Mouse (Mus musculus): ENCODE results near the gene Aldh1b1.

DNA sequence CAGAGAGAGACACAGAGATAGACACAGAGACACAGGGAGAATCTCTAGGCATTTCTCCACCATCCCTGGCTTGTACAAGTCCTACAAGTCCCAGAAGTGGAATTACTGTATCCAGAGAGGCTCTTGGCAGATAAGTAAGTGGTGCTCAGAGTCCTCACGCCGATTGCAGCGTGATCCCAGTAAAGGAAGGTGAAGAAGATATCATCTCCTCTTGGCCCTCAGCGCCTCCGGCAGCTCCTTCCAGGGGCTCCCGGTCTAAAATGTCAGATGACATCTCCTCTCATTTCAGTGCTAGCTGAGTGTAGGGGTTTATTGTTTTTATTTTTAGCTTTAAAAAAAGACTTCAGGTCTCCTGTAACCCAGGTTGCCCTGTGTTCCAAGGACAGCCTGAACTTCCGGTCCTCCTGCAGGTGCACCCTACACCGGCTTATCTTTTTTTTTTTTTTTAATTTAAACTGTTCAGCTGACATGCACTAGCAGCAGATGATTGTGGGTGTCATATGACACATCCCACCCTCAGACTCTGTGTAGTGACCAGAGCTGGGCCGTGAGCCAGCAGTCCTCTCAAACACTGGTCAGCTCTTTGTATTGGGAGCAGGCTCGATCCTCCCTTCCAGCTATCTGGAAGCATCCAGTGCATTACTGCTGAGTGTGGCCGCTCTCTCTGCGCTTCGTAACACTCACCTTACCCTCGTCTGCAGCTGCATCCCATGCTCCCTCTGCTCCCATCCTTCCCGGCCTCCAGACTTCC is 54.8 kb downstream of the Aldh1b1 start:
- TF ChIP-seq CTCF (IDR thresholded peaks at IDR 0.05; ENCODE audit: control insufficient read depth, insufficient read depth, insufficient read length) (no peak), MAX (IDR thresholded peaks at IDR 0.05) (no peak), MYOD1 (IDR thresholded peaks at IDR 0.05; ENCODE audit: control insufficient read depth, insufficient read length, low read depth) (no peak), CEBPB (IDR thresholded peaks at IDR 0.05; ENCODE audit: low read depth) (no peak), MYOG (IDR thresholded peaks at IDR 0.05; ENCODE audit: control insufficient read depth, extremely low read depth, insufficient read length) (no peak), USF1 (IDR thresholded peaks at IDR 0.05; ENCODE audit: low read depth) (no peak), FOSL1 (IDR thresholded peaks at IDR 0.05; ENCODE audit: insufficient read depth, low read length, poor library complexity, severe bottlenecking) (no peak)
